Mouse (Mus musculus) small intestine, adult 2 months (tissue): ENCODE results near the gene Gm438. TPM values are rescaled to one million over a fixed set of nuclear protein-coding genes. Genes with fewer than 3 reads are reported as not detected.
A peak's percentile ranks its signal among the peaks of the same experiment; 100 is the strongest.
"Not testable (repeated sequence)": the region's sequence is repeated elsewhere in the genome, so short reads cannot be mapped to it uniquely, and the experiment has no call there.

Experiments used
- H3K27ac ChIP-seq: fragments of 200-500 bp; 2 replicates; pipeline ENCODE4 v1.5.1; 2012; ENCODE audit warnings: low read depth, low read length, control low read depth, inconsistent platforms; ENCODE audit not compliant: insufficient read depth
- H3K27me3 ChIP-seq: fragments of 200-500 bp; 2 replicates; pipeline ENCODE4 v1.6.1; 2012; ENCODE audit warnings: mild to moderate bottlenecking, moderate library complexity, low read length, inconsistent platforms; ENCODE audit not compliant: control insufficient read depth, insufficient read depth
- H3K36me3 ChIP-seq: fragments of 200-500 bp; 2 replicates; pipeline ENCODE4 v1.6.1; 2012; ENCODE audit warnings: mild to moderate bottlenecking, low read length, control low read depth, inconsistent platforms; ENCODE audit not compliant: control insufficient read depth, insufficient read depth
- H3K4me1 ChIP-seq: fragments of 200-500 bp; 2 replicates; pipeline ENCODE4 v1.6.1; 2012; ENCODE audit warnings: low read length, inconsistent platforms, mixed read lengths; ENCODE audit not compliant: control insufficient read depth, insufficient read depth, insufficient read length
- H3K4me3 ChIP-seq: fragments of 200-500 bp; 2 replicates; pipeline ENCODE4 v1.5.1; 2012; ENCODE audit warnings: low read depth, mild to moderate bottlenecking, control low read depth, inconsistent platforms, low read length, moderate library complexity
- CTCF ChIP-seq: fragments of 200-500 bp; IDR thresholded peaks from 2 replicates; pipeline ENCODE4 v1.5.1; 2012; ENCODE audit warnings: low read depth, mild to moderate bottlenecking, control low read depth, inconsistent platforms, low read length, moderate library complexity, mixed read lengths; ENCODE audit not compliant: insufficient replicate concordance, insufficient read length; ENCODE audit errors: extremely low read depth
- POLR2A ChIP-seq: fragments of 200-500 bp; IDR thresholded peaks from 2 replicates; pipeline ENCODE4 v1.6.1; 2012; ENCODE audit warnings: low read depth, mild to moderate bottlenecking, control low read depth, inconsistent platforms, low read length, moderate library complexity
- WGBS: fragments of 180-500 bp; shearing (Covaris S2); methylation state at CpG from one replicate; pipeline ENCODE4 v1.1.7; 2018; 5-methylcytosine and 5-hydroxymethylcytosine counted together
- polyA plus RNA-seq: library from polyadenylated mRNA; depleted of rRNA; stranded (reverse); fragments of >200 nt; gene quantifications from 2 replicates; pipeline ENCODE4 v1.2.3, GENCODE M21; 2012; rRNA removed

Gm438 gene
- not detected in 2 replicates for polyA plus RNA-seq

DNA sequence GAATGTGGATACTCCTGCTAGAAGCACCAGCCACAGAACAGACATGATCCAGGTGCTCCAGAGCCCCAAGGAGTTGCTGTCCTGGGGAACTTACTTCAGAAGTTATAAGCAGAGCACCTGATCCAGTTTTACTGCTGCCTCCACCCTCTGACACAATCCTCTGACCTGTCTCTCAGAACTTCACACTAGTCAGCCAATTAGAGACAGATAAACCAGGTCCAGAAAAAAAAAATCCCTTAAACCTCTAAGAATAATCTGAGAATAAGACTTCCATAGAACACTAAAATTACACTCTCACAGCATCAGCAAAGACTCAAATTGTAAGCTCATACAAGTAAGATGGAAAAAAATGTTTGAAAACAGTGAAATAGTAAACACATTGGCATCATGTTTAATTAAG, at the start of gene Gm438:
Gene Gm438, minus strand, starts transcription at position 101 of the 400 bp plus-strand sequence.
- Histone ChIP-seq H3K4me1 (no peaks in the 10 kb centered on the region), H3K27me3 (no peaks in the 10 kb centered on the region), H3K36me3 (no peaks in the 10 kb centered on the region), H3K27ac (no peak within 1 kb of the TSS), H3K4me3 (no peak within 1 kb of the TSS)
- TF ChIP-seq POLR2A (no peak), CTCF (no peak)

DNA sequence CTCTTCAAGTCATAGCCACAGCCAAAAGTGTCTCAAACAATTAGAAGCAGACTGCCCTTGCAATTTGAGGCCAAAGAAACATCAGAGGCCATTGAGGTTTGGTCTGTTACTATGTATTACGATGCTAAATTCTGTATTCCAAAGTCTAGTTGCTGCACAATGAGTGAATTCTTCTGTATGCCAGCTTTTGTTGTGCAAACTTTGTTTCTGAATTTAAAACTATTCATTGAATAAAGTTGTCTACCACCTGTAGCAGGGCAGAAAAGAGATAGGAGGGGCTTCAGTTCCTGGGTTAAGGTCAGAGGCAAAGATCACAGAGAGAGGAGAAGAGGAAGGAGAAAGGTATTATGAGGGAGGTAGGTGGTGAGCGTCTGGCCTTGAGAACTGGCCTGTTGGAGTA, 38.3 kb upstream of the Gm438 start:
- H3K27ac ChIP-seq = no peak overlapping the region
- no peaks in the 10 kb centered on the region for H3K27me3 ChIP-seq
- H3K4me1 ChIP-seq = no peaks in the 10 kb centered on the region
- H3K36me3 ChIP-seq = no peaks in the 10 kb centered on the region
- H3K4me3 ChIP-seq = no peak overlapping the region
- TF ChIP-seq POLR2A (no peak), CTCF (no peak)
- 55% methylated on average over 2 of the region's 2 CpGs for WGBS

DNA sequence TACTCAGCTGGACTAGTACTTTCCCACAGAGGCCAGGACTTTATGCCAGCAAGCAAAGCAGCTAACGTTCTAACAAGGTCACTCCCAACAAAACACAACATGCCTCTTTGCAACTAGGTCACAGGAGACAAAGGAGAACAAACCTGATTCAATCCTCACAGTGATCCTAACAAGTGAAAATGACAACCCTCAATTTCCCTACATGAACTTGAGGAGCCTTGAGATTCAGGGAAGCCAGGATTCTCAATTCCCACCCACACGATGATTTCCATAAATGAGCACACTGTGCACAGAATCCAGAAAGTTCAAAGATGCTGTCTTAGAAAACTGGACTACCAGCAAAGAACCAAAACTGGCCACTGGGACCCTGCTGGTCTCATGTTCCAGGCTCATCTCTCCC, 37.6 kb upstream of the Gm438 start:
- Histone ChIP-seq H3K36me3 (no peaks in the 10 kb centered on the region), H3K4me1 (no peaks in the 10 kb centered on the region), H3K27me3 (no peaks in the 10 kb centered on the region), H3K4me3 (no peak overlapping the region), H3K27ac (no peak overlapping the region)
- no peak for TF ChIP-seq POLR2A
- no peak for TF ChIP-seq CTCF
- WGBS = 88% methylated on average over 2 of the region's 2 CpGs

DNA sequence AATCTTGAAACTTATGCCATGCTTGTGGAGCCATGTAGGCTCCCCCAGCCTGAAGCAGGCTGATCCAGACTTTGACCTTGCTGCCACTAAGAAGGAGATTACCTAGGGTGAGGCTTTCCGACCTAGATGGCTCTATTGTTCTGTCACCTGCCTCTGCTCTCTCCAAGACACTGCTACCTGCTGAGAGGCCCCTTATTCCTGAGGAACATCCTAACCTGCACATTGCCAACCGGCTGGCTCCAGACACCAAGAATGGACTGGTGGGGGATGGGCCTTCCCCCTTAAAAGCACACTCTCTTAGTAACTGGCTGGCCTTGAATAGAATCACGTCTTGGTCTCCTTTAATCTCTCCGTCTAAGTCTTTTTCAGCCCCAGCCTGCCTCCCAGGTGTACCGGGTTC, 20.8 kb upstream of the Gm438 start:
- not testable (repeated sequence) for H3K36me3 ChIP-seq, H3K4me3 ChIP-seq, H3K27ac ChIP-seq, H3K4me1 ChIP-seq, H3K27me3 ChIP-seq
- WGBS = 28% methylated on average over 5 of the region's 5 CpGs

DNA sequence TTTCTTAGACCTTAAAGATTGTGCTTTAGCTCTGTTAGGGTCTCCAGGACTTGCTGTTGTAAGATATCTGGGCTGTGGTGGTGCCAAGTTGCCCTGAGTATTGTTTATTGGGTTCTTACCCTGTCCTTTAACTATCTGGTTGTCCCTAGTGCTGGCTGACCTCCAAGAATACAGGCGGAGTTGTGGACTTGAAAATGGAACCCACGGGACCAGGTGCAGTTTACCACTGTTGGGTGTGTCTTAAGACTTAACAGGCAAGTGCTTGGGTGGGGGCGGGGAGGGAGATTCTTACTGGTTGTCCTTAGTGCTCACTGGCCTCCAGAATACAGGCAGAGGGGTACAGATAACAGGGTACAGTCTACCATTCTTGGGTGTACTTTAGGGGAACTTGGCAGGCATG, 17.2 kb upstream of the Gm438 start:
- 26% methylated on average over 3 of the region's 3 CpGs for WGBS
- Histone ChIP-seq H3K4me1 (peaks cover 7% of the 10 kb centered on the region; the same call in 1 of the 2 replicates), H3K36me3 (no peaks in the 10 kb centered on the region), H3K27ac (0 out of 2 replicates have a peak overlapping the region, but pooled peaks have one; percentile 9), H3K4me3 (no peak overlapping the region), H3K27me3 (no peaks in the 10 kb centered on the region)
- TF ChIP-seq POLR2A (no peak), CTCF (no peak)

DNA sequence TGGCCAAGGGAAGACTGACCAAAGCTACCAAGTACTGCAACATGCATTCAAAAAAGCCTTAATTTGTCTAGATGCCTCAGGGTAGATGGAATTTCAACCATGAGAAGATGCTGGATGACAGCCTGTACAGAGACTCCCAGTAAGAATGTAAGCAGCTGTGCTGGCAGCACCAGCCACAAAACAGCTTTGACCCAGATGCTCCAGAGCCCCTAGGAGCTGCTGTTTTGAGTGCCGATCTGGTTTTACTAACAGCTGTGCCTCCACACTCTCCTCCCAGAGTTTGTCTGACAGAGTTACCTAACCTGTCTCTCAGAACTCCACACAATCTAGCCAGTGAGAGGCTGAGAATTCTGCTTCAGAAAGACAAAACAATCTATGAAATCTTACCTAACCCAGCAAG, 3.8 kb upstream of the Gm438 start:
- no peak overlapping the region for H3K4me3 ChIP-seq
- WGBS = 75% methylated on average over 1 of the region's 1 CpGs
- H3K27me3 ChIP-seq = no peaks in the 10 kb centered on the region
- TF ChIP-seq POLR2A = no peak
- TF ChIP-seq CTCF = no peak
- H3K36me3 ChIP-seq = no peaks in the 10 kb centered on the region
- no peak overlapping the region for H3K27ac ChIP-seq
- H3K4me1 ChIP-seq = no peaks in the 10 kb centered on the region

DNA sequence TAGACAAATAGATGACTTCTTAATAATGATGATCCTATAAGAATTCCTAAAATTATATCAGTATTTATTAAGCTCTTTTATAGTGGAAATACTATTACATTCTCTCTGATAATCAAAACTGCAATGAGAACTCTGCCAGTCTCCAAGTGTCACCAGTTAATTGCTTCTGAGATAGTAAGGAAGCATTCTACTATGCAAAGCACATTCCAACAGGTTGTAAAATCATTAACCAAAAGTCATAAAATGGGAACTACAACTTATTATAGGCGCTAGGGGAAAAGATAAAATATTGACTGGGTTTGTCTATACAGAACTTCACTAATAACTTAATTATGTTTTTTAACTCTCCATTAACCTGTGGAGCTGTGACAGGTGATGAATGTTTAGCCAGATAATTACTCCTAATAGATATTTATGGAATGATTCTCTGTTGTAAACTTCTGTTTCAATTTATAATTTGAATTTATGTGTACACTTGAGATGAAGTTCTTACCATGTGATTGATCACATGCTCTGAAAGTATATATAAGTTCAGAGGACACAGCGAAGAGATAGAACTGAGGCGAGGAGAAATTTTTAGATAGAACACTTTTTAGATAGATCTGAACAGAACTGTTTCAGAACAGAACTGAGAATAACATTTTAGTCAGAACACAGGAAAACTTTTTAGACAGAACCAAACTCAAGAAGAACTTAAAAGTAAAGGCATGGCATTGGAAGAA, 3.7 kb downstream of the Gm438 start:
- H3K4me3 ChIP-seq = no peak overlapping the region
- no peak for TF ChIP-seq POLR2A
- no peak for TF ChIP-seq CTCF
- H3K36me3 ChIP-seq = no peaks in the 10 kb centered on the region
- no peaks in the 10 kb centered on the region for H3K4me1 ChIP-seq
- no peaks in the 10 kb centered on the region; the same call in 1 of the 2 replicates for H3K27me3 ChIP-seq
- H3K27ac ChIP-seq = no peak overlapping the region
- WGBS = 17% methylated on average over 3 of the region's 3 CpGs
